Mouse (Mus musculus): ENCODE results near the gene Gm27029. TPM values are rescaled to one million over a fixed set of nuclear protein-coding genes. Genes with fewer than 3 reads are reported as not detected.
A peak's percentile ranks its signal among the peaks of the same experiment; 100 is the strongest.
"Not testable (repeated sequence)": the region's sequence is repeated elsewhere in the genome, so short reads cannot be mapped to it uniquely, and the experiment has no call there.

Gm27029 gene
- total RNA-seq (2021): 1 to 10 TPM; 3.5 to 5.2 TPM
- long read RNA-seq, experiment 1, partial matches to known transcripts: 3 of 3 reads
- long read RNA-seq, experiment 1, other reads (novel, unspliced or antisense): 0 of 3 reads
- long read RNA-seq, experiment 2, partial matches to known transcripts: 2 of 6 reads
- long read RNA-seq, experiment 2, other reads (novel, unspliced or antisense): 4 of 6 reads

- DNase-seq: peak; percentile 25
These were observed at the start of gene Gm27029 for GRCm38 (mm10) chr11:101424105-101424851. Gm27029 (minus strand) TSS chr11:101424796.

- DNase-seq: no peak
These were observed 49.7 kb upstream of the Gm27029 start for GRCm38 (mm10) chr11:101474298-101474697.

- DNase-seq: not testable (repeated sequence)
These were observed 49.1 kb upstream of the Gm27029 start for GRCm38 (mm10) chr11:101473686-101474085.

GRCm38 (mm10) chr11:101472336-101472735, 47.7 kb upstream of the Gm27029 start:
- DNase-seq: no peak

GRCm38 (mm10) chr11:101471926-101472325, 47.3 kb upstream of the Gm27029 start:
- no peak for DNase-seq

- no peak for DNase-seq
These were observed 45.6 kb upstream of the Gm27029 start for GRCm38 (mm10) chr11:101470206-101470605.

- no peak for DNase-seq
These were observed 44.6 kb upstream of the Gm27029 start for GRCm38 (mm10) chr11:101469155-101469554.

GRCm38 (mm10) chr11:101468731-101469130, 44.1 kb upstream of the Gm27029 start:
- DNase-seq: no peak

GRCm38 (mm10) chr11:101468263-101468688, 43.7 kb upstream of the Gm27029 start:
- no peak for DNase-seq

GRCm38 (mm10) chr11:101467477-101468262, 43.1 kb upstream of the Gm27029 start:
- peak; percentile 72 for DNase-seq

- DNase-seq: not testable (repeated sequence)
These were observed 42.0 kb upstream of the Gm27029 start for GRCm38 (mm10) chr11:101466552-101466950.

GRCm38 (mm10) chr11:101465869-101466551, 41.4 kb upstream of the Gm27029 start, which contains the start of gene Vat1:
Vat1 (minus strand) TSS chr11:101466230.
- peak; percentile 76 for DNase-seq

GRCm38 (mm10) chr11:101465101-101465868, 40.7 kb upstream of the Gm27029 start:
- peak; percentile 72 for DNase-seq

GRCm38 (mm10) chr11:101464211-101465100, 39.9 kb upstream of the Gm27029 start, which contains the start of gene Rnd2:
Rnd2 (plus strand) TSS chr11:101464999.
- DNase-seq: no peak

GRCm38 (mm10) chr11:101462583-101463440, 38.2 kb upstream of the Gm27029 start:
- DNase-seq: no peak

GRCm38 (mm10) chr11:101462141-101462540, 37.5 kb upstream of the Gm27029 start:
- no peak for DNase-seq

- DNase-seq: no peak
These were observed 35.7 kb upstream of the Gm27029 start for GRCm38 (mm10) chr11:101460321-101460720.

GRCm38 (mm10) chr11:101459716-101460115, 35.1 kb upstream of the Gm27029 start:
- DNase-seq: no peak

GRCm38 (mm10) chr11:101458217-101458616, 33.6 kb upstream of the Gm27029 start:
- no peak for DNase-seq

All from gastrocnemius, postnatal 10 days (tissue).